Mouse (Mus musculus): ENCODE data around the gene Jun. TPM values are rescaled to one million over a fixed set of nuclear protein-coding genes. Genes with fewer than 3 reads are reported as not detected.

Jun gene
- polyA plus RNA-seq, 1 experiment from 2014 or later, result 63.2 TPM

DNA sequence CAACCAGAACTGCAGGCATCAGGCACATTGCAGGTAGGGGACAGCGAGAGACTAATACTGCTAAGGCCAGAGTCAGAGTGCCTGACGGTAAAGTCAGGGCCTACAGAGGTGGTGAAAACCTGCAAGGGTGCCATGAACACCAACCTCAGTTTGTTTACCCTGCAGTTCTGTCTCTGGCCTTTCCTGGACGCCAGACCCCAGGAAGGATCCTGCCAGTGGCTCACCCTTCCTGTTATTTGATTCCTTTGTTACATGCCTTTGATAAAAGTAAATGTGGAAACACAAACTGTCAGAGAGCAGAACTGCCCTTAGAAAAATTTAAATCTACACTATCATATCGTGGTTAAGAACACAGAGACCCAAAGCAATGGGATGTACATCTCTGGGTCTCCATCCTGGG lies 20.9 kb downstream of the Jun start:
- no peak overlapping the region for H3K9ac ChIP-seq (ENCODE audit: low read depth, low read length)
- ATAC-seq, result no peak
- no peaks in the 10 kb centered on the region for H3K4me1 ChIP-seq (replicated peaks; ENCODE audit: control insufficient read depth, insufficient read depth, low read length)
- H3K4me2 ChIP-seq (replicated peaks; ENCODE audit: low read depth), result no peak overlapping the region
- no peak for TF ChIP-seq CTCF (IDR thresholded peaks at IDR 0.05; ENCODE audit: low read depth)
- no peaks in the 10 kb centered on the region for H3K36me3 ChIP-seq (ENCODE audit: control insufficient read depth, insufficient read depth)
- no peak overlapping the region for H3K4me3 ChIP-seq (ENCODE audit: low read depth, low read length)
- no peak overlapping the region for H3K27ac ChIP-seq (ENCODE audit: low read depth, low read length)
- H3K27me3 ChIP-seq (replicated peaks; ENCODE audit: control insufficient read depth, insufficient read depth, low read length), result no peaks in the 10 kb centered on the region
- 68% methylated on average over 4 of the region's 4 CpGs for WGBS
- H3K9me3 ChIP-seq (ENCODE audit: control insufficient read depth), result no peaks in the 10 kb centered on the region

DNA sequence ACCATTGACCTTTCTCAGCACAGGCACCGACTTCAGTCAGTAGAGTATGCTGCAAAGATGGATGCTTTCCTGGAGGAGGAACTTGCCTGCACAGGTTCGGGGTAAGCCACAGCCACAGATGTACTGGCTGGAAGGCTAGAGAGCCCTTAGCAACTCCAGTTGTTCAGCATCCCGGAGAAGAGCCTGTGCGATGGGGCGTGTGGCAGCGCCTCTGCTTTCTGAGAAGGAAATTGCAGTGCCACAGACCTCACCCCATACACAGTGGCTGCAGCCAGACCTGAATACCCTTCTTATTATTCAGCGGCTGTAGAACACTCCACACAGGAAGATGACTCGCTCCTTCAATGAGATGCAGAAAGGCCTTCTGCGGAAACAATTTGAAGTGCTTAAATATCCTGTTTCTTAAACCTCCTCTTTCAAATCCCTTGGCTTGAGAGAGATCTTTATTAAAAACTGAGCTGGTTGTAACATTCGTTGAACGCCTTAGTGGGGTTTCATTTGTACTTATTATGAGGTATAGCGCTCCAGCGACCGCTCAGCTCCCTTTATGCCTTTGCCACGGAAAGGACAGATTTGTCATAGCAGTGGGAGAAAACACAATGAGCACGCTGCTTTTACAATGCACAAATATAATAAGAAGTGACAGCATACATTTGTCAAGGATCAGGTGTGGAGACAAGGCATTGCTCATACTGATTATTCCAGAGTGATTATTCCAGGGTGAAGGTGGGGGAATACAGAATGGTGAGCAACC lies 26.0 kb downstream of the Jun start:
- 0 out of 2 replicates have a peak, but pooled peaks have one; percentile 8 for TF ChIP-seq CTCF (IDR thresholded peaks at IDR 0.05; ENCODE audit: low read depth)
- no peak for ATAC-seq
- Histone ChIP-seq H3K36me3 (ENCODE audit: control insufficient read depth, insufficient read depth) (no peaks in the 10 kb centered on the region), H3K27ac (ENCODE audit: low read depth, low read length) (no peak overlapping the region), H3K9me3 (ENCODE audit: control insufficient read depth) (no peaks in the 10 kb centered on the region), H3K4me1 (replicated peaks; ENCODE audit: control insufficient read depth, insufficient read depth, low read length) (no peaks in the 10 kb centered on the region), H3K27me3 (replicated peaks; ENCODE audit: control insufficient read depth, insufficient read depth, low read length) (no peaks in the 10 kb centered on the region), H3K9ac (ENCODE audit: low read depth, low read length) (no peak overlapping the region), H3K4me2 (replicated peaks; ENCODE audit: low read depth) (no peak overlapping the region), H3K4me3 (ENCODE audit: low read depth, low read length) (no peak overlapping the region)
- WGBS, result 78% methylated on average over 16 of the region's 16 CpGs

DNA sequence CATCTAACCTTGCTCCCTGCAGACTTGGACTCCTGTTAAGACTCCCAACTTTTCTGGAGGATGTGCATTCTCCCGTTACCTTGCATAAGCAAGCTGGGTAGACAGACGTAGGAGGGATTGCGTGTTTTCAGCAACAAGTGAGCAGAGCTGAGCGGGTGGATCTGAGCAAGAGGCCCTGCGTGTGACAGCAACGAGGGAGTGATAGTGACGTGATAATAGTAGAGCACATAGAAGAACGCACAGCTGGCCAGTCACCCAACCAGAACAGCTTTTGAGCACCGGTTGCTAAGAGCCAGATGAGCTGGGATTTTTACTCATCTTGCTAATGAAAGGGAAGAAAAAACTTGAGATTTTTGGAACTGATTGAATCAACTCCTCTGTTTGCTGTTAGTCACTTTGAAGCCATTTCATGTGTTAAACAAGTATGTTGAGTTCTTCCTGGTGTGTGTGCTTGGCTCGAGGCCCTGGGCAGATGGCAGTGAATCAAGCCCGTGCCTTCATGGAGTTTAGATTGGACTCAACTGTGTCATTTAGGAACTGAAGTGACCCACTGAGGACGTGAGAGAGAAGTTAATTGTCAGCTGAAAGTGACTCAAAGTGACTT lies 28.6 kb downstream of the Jun start:
- no peaks in the 10 kb centered on the region for H3K36me3 ChIP-seq (ENCODE audit: control insufficient read depth, insufficient read depth)
- H3K9me3 ChIP-seq (ENCODE audit: control insufficient read depth), result no peaks in the 10 kb centered on the region
- 75% methylated on average over 12 of the region's 12 CpGs for WGBS
- no peaks in the 10 kb centered on the region for H3K27me3 ChIP-seq (replicated peaks; ENCODE audit: control insufficient read depth, insufficient read depth, low read length)
- ATAC-seq, result no peak
- no peak overlapping the region for H3K9ac ChIP-seq (ENCODE audit: low read depth, low read length)
- no peak overlapping the region for H3K27ac ChIP-seq (ENCODE audit: low read depth, low read length)
- H3K4me1 ChIP-seq (replicated peaks; ENCODE audit: control insufficient read depth, insufficient read depth, low read length), result no peaks in the 10 kb centered on the region
- no peak overlapping the region for H3K4me3 ChIP-seq (ENCODE audit: low read depth, low read length)
- no peak overlapping the region for H3K4me2 ChIP-seq (replicated peaks; ENCODE audit: low read depth)
- TF ChIP-seq CTCF (IDR thresholded peaks at IDR 0.05; ENCODE audit: low read depth), result no peak

DNA sequence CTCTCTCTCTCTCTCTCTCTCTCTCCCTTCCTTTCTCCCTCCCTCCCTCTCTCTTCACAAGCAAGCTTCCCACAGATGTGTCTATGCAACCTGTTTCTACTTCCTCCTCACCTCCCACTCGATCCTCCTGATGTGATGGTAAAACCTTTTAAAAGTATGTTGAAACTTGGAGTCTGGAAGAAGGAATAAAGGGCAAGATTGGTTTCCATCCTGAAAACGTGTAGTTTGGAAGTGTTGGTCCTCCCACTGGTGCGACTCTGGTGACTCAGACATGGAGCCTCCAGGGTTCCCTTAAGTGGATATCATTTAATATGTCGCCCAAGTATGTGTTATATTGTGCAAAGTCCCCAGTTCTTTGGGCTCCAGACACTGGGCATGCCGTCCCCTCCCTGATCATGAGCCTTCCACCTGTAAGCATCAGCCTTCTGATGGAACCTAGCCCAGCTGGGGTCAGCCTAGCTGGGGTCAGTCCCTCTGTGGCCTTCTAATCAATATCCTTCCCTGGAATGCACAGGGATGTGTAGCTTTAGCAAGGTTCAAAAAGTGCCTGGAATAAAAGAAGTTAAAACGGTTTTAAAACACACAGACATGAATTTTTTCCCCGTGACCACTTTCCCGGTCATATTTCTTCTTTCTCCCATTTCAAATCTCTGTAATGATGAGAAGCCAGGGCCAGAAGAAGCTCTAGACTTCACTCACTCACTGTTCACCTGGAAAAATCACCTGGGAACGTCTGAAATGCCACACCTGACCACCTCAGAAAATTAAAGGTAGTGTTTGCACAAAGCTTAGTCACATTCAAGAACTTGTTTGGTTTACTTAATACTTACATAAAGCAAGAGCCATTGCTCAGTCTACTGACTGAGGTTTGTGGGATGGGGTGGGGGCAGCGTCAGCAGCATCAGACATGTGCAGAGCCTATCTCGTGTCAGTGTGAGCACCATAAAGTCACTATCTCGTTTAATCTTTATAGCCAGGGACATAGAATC lies 30.1 kb downstream of the Jun start:
- no peak for ATAC-seq
- TF ChIP-seq CTCF (IDR thresholded peaks at IDR 0.05; ENCODE audit: low read depth), result no peak
- H3K9me3 ChIP-seq (ENCODE audit: control insufficient read depth), result no peaks in the 10 kb centered on the region
- H3K27me3 ChIP-seq (replicated peaks; ENCODE audit: control insufficient read depth, insufficient read depth, low read length), result no peaks in the 10 kb centered on the region
- H3K4me3 ChIP-seq (ENCODE audit: low read depth, low read length), result no peak overlapping the region
- no peaks in the 10 kb centered on the region for H3K4me1 ChIP-seq (replicated peaks; ENCODE audit: control insufficient read depth, insufficient read depth, low read length)
- no peaks in the 10 kb centered on the region for H3K36me3 ChIP-seq (ENCODE audit: control insufficient read depth, insufficient read depth)
- 63% methylated on average over 12 of the region's 12 CpGs for WGBS
- no peak overlapping the region for H3K4me2 ChIP-seq (replicated peaks; ENCODE audit: low read depth)
- H3K27ac ChIP-seq (ENCODE audit: low read depth, low read length), result no peak overlapping the region
- H3K9ac ChIP-seq (ENCODE audit: low read depth, low read length), result no peak overlapping the region

DNA sequence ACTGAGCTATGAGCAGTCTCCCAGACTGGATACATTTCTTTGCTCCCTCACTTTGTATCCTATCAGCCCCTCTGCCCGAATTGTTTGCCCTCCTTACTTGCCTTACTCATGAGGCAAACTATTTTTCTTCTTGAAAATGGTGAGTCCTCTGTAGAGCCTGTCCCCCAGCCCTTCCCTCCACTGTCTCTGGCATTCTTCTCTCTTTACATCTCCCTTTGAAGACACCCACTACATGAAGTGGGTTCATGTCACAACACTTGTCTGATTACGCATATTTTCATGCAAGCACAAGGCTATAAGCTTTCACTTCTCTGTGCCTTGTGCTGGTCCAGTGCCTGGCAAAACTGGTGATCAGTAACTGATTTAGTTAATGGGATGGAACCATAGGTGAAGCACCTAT lies 31.8 kb downstream of the Jun start:
- no peak for TF ChIP-seq CTCF (IDR thresholded peaks at IDR 0.05; ENCODE audit: low read depth)
- no peak for ATAC-seq
- 89% methylated on average over 2 of the region's 2 CpGs for WGBS

DNA sequence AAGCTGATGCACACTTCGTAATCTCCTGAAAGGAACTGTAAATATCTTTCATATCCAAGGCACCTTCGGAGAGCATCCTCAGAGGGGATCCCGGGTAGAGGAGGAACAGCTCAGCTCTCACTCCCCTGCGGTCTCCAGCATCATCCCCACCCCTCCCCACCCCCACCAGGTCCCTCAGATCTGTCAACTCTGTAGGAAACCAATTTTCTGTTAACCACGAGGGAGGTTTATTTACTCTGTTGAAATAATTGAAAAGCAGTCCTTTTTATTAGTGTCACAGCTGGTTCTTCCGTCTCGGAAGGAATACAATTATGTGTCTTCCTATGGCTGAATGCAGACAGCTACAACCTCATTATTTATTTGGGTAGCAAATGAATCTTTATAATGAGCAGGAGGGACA lies 33.8 kb downstream of the Jun start:
- WGBS, result 48% methylated on average over 7 of the region's 7 CpGs
- no peak overlapping the region for H3K9ac ChIP-seq (ENCODE audit: low read depth, low read length)
- no peak for TF ChIP-seq CTCF (IDR thresholded peaks at IDR 0.05; ENCODE audit: low read depth)

More for the DNA sequence above, 31.8 kb downstream of the Jun start:
- H3K27me3 ChIP-seq (replicated peaks; ENCODE audit: control insufficient read depth, insufficient read depth, low read length), result no peaks in the 10 kb centered on the region
- H3K9ac ChIP-seq (ENCODE audit: low read depth, low read length), result no peak overlapping the region
- H3K9me3 ChIP-seq (ENCODE audit: control insufficient read depth), result no peaks in the 10 kb centered on the region
- no peaks in the 10 kb centered on the region for H3K36me3 ChIP-seq (ENCODE audit: control insufficient read depth, insufficient read depth)
- H3K4me2 ChIP-seq (replicated peaks; ENCODE audit: low read depth), result no peak overlapping the region
- no peak overlapping the region for H3K4me3 ChIP-seq (ENCODE audit: low read depth, low read length)
- H3K4me1 ChIP-seq (replicated peaks; ENCODE audit: control insufficient read depth, insufficient read depth, low read length), result no peaks in the 10 kb centered on the region
- no peak overlapping the region for H3K27ac ChIP-seq (ENCODE audit: low read depth, low read length)

More for the DNA sequence above, 33.8 kb downstream of the Jun start:
- H3K27ac ChIP-seq (ENCODE audit: low read depth, low read length), result no peak overlapping the region
- H3K4me2 ChIP-seq (replicated peaks; ENCODE audit: low read depth), result no peak overlapping the region
- no peaks in the 10 kb centered on the region for H3K4me1 ChIP-seq (replicated peaks; ENCODE audit: control insufficient read depth, insufficient read depth, low read length)
- no peak for ATAC-seq
- H3K9me3 ChIP-seq (ENCODE audit: control insufficient read depth), result no peaks in the 10 kb centered on the region
- H3K36me3 ChIP-seq (ENCODE audit: control insufficient read depth, insufficient read depth), result no peaks in the 10 kb centered on the region
- H3K4me3 ChIP-seq (ENCODE audit: low read depth, low read length), result no peak overlapping the region
- H3K27me3 ChIP-seq (replicated peaks; ENCODE audit: control insufficient read depth, insufficient read depth, low read length), result no peaks in the 10 kb centered on the region
